Mouse (Mus musculus) erythroblast, embryonic 14.5 days (primary cell): ENCODE data around the gene Lrrc2.

ENCODE experiments used
- GATA1 ChIP-seq: IDR thresholded peaks from 2 replicates; pipeline ENCODE4 v1.6.1; 2012; ENCODE audit warnings: low read length, inconsistent platforms, mixed read lengths
- TAL1 ChIP-seq: IDR thresholded peaks from 3 replicates; pipeline ENCODE4 v1.6.1; 2012; ENCODE audit warnings: low read length, inconsistent platforms, mixed read lengths

GRCm38 (mm10) chr9:110945343-110945742, 6.0 kb upstream of the Lrrc2 start:
- TF ChIP-seq GATA1 (no peak), TAL1 (no peak)
